1 mouse cellular context compared by ENCODE assay signal in the genomic region with DNA sequence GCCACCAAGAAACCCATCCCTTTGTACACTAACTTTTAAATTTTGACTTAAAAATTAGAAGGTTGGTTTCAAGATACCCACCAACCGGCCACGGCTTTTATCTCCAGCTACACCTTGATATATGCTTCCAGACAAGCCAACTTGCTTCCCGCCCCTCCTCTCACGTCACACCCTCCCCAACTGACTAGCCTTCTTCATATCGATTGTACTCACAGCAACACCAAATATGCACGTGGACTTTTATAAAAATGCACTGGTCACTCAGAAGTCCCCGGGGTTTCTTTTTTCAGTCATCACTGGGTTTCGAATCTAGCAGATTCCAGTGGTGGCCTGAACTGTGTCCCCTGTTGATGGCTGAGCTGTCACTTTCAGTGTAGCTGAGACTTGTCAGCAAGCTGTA.
TF ChIP-seq lines count a peak whose summit lies in the region.

No protein-coding gene starts in this region.

TF ChIP-seq in MEL, 35 proteins besides CTCF, POLR2A, EP300 and RAD21:
- TF ChIP-seq RCOR1 (IDR thresholded peaks at IDR 0.05; ENCODE audit: low read depth, low read length) (peak; percentile 66), USF2 (IDR thresholded peaks at IDR 0.05; ENCODE audit: borderline replicate concordance in 1 of 2, insufficient read depth in 1 of 2, low read depth in 1 of 2, low read length in 2 of 2) (no peak), MYB (IDR thresholded peaks at IDR 0.05; ENCODE audit: low read depth, low read length) (peak; percentile 86), KAT2A (conservative IDR thresholded peaks at IDR 0.05; ENCODE audit: low read depth, low read length) (no peak), BHLHE40 (IDR thresholded peaks at IDR 0.05; ENCODE audit: borderline replicate concordance, low read depth, low read length) (peak; percentile 61; the same call in 1 of the 2 replicates), POLR2AphosphoS5 (IDR thresholded peaks at IDR 0.05; ENCODE audit: borderline replicate concordance, low read depth, low read length) (no peak), MAX (IDR thresholded peaks at IDR 0.05; ENCODE audit: low read length) (peak; percentile 81), MYC (IDR thresholded peaks at IDR 0.05; ENCODE audit: low read depth, low read length) (peak; percentile 94), NELFE (IDR thresholded peaks at IDR 0.05; ENCODE audit: low read depth, low read length) (0 out of 2 replicates have a peak, but pooled peaks have one; percentile 40), ETS1 (IDR thresholded peaks at IDR 0.05; ENCODE audit: low read depth, low read length) (peak; percentile 82), JUND (IDR thresholded peaks at IDR 0.05; ENCODE audit: low read depth, low read length) (no peak), ZMIZ1 (IDR thresholded peaks at IDR 0.05; ENCODE audit: low read depth, low read length) (peak; percentile 47; the same call in 1 of the 2 replicates), TCF12 (IDR thresholded peaks at IDR 0.05; ENCODE audit: low read depth, low read length) (peak; percentile 93), CHD2 (IDR thresholded peaks at IDR 0.05; ENCODE audit: low read length) (no peak), SMC3 (IDR thresholded peaks at IDR 0.05; ENCODE audit: low read depth, low read length) (no peak), ZKSCAN1 (IDR thresholded peaks at IDR 0.05; ENCODE audit: low read depth, low read length) (no peak), USF1 (IDR thresholded peaks at IDR 0.05; ENCODE audit: low read depth, low read length) (no peak), ZC3H11A (IDR thresholded peaks at IDR 0.05; ENCODE audit: low read depth, low read length) (no peak), MEF2A (IDR thresholded peaks at IDR 0.05; ENCODE audit: extremely low read depth, insufficient replicate concordance, low read depth, low read length, poor library complexity, severe bottlenecking) (no peak), HCFC1 (IDR thresholded peaks at IDR 0.05; ENCODE audit: low read depth, low read length) (no peak), NRF1 (IDR thresholded peaks at IDR 0.05; ENCODE audit: insufficient read depth, low read depth, low read length, poor library complexity, severe bottlenecking) (no peak), MXI1 (IDR thresholded peaks at IDR 0.05; ENCODE audit: low read depth, low read length) (peak; percentile 92), UBTF (IDR thresholded peaks at IDR 0.05; ENCODE audit: borderline replicate concordance, insufficient read depth, low read depth, low read length) (no peak), TAL1 (IDR thresholded peaks at IDR 0.05; ENCODE audit: low read length) (peak; percentile 86), TBP (IDR thresholded peaks at IDR 0.05; ENCODE audit: low read depth, low read length) (peak; percentile 86), GATA1 (IDR thresholded peaks at IDR 0.05; ENCODE audit: low read depth, low read length) (peak; percentile 94), MAZ (IDR thresholded peaks at IDR 0.05; ENCODE audit: low read depth, low read length) (peak; percentile 50; the same call in 1 of the 2 replicates), ELF1 (IDR thresholded peaks at IDR 0.05; ENCODE audit: low read depth, low read length) (no peak), GABPA (IDR thresholded peaks at IDR 0.05; ENCODE audit: low read depth, low read length) (no peak), POLR2AphosphoS2 (IDR thresholded peaks at IDR 0.05; ENCODE audit: low read length) (no peak; the same call in 1 of the 2 replicates), MAFK (IDR thresholded peaks at IDR 0.05; ENCODE audit: borderline replicate concordance, low read depth, low read length) (no peak), SIN3A (IDR thresholded peaks at IDR 0.05; ENCODE audit: low read length) (peak; percentile 88), CHD1 (IDR thresholded peaks at IDR 0.05; ENCODE audit: low read depth, low read length) (no peak), E2F4 (IDR thresholded peaks at IDR 0.05; ENCODE audit: borderline replicate concordance, low read depth, low read length) (no peak), ZNF384 (IDR thresholded peaks at IDR 0.05; ENCODE audit: low read depth, low read length) (no peak)
